Mouse (Mus musculus) heart, adult 2 months (tissue): ENCODE results near the gene Arhgap30.

ENCODE experiments used
- CTCF ChIP-seq: fragments of 200-600 bp; IDR thresholded peaks from 2 replicates; pipeline ENCODE4 v1.8.1; 2022; ENCODE audit warnings: antibody characterized with exemption, mild to moderate bottlenecking, moderate library complexity
- EP300 ChIP-seq: fragments of 200-500 bp; IDR thresholded peaks from 2 replicates; pipeline ENCODE4 v1.6.1; 2011; ENCODE audit warnings: low read depth, low read length, control low read depth; ENCODE audit not compliant: insufficient read depth
- POLR2A ChIP-seq: fragments of 200-500 bp; IDR thresholded peaks from 2 replicates; pipeline ENCODE4 v1.6.1; 2011; ENCODE audit warnings: mild to moderate bottlenecking, low read depth, low read length, control low read depth; ENCODE audit not compliant: insufficient read depth

- no peak for TF ChIP-seq CTCF
- TF ChIP-seq POLR2A, result no peak
- no peak for TF ChIP-seq EP300
Measured at GRCm38 (mm10) chr1:171365934-171366333, 22.8 kb upstream of the Arhgap30 start.
